12 mouse cellular contexts compared by ENCODE assay signal in genomic region chr4:134065431-134066004, GRCm38 (mm10). TPM values are rescaled to one million over a fixed set of nuclear protein-coding genes. Genes with fewer than 3 reads are reported as not detected.
DNase-seq lines count a peak whose midpoint lies in the region; ATAC-seq and TF ChIP-seq lines count a peak whose summit lies in the region.
"Had no signal": no experiment of that assay in that cellular context is flagged by ENCODE, and none has a peak within 500 bp of the region (broad histone marks: within the 10 kb centered on the region; RNA-seq: fewer than 3 reads in every experiment).

No protein-coding gene starts in this region.

- H3K4me2 ChIP-seq in embryonic facial prominence, embryonic 13.5 days: peak overlapping the region; percentile 39
- H3K4me2 ChIP-seq: liver, embryonic 11.5 days had no signal

- no peaks in the 10 kb centered on the region for H3K9me3 ChIP-seq in E14TG2a.4 (ENCODE audit: low read length)
- no peaks in the 10 kb centered on the region for H3K9me3 ChIP-seq in embryonic facial prominence, embryonic 13.5 days

- peak overlapping the region; percentile 72 for H3K4me3 ChIP-seq in E14TG2a.4 (replicated peaks; ENCODE audit: low read length)
- peak overlapping the region; percentile 7; the same call in 1 of the 2 replicates for H3K4me3 ChIP-seq in embryonic facial prominence, embryonic 13.5 days

- H3K4me1 ChIP-seq in E14TG2a.4 (replicated peaks; ENCODE audit: low read depth, low read length): peaks cover 83% of the 10 kb centered on the region
- 0 out of 2 replicates have a peak, but pooled peaks cover 11% of the 10 kb centered on the region for H3K4me1 ChIP-seq in embryonic facial prominence, embryonic 13.5 days

- peak; percentile 29 for DNase-seq in kidney, postnatal 10 days
- DNase-seq in lung, postnatal 10 days: peak; percentile 24
- no peak for DNase-seq in cerebellum, adult 11 months
- DNase-seq in adrenal gland, adult (ENCODE audit: inconsistent age in 2 of 2, low spot score in 1 of 2): no peak
- no peak for DNase-seq in thymus, postnatal 14 days
- no peak for DNase-seq in thymus, postnatal 0 days (ENCODE audit: low spot score)
- DNase-seq: heart, postnatal 4 days; layer of hippocampus, adult 9-11 months had no signal

- H3K36me3 ChIP-seq in E14TG2a.4 (ENCODE audit: insufficient read depth, low read length): no peaks in the 10 kb centered on the region
- H3K36me3 ChIP-seq in embryonic facial prominence, embryonic 13.5 days: no peaks in the 10 kb centered on the region

- H3K9ac ChIP-seq in embryonic facial prominence, embryonic 13.5 days: no peak overlapping the region

- H3K27me3 ChIP-seq in E14TG2a.4 (ENCODE audit: insufficient read depth, low read length): peaks cover 26% of the 10 kb centered on the region
- H3K27me3 ChIP-seq in embryonic facial prominence, embryonic 13.5 days: peaks cover 34% of the 10 kb centered on the region
- H3K27me3 ChIP-seq: CH12.LX had no signal

- no peak for TF ChIP-seq CTCF in E14TG2a.4 (conservative IDR thresholded peaks at IDR 0.05; ENCODE audit: low read length)

- WGBS in embryonic facial prominence, embryonic 13.5 days: 16% methylated on average over 23 of the region's 23 CpGs

- ATAC-seq in embryonic facial prominence, embryonic 13.5 days (ENCODE audit: insufficient number of reproducible peaks, insufficient read depth, low FRiP score, low TSS enrichment, low read depth): no peak

- H3K27ac ChIP-seq in embryonic facial prominence, embryonic 13.5 days: no peak overlapping the region

RNA-seq across cellular contexts. Expression of gene Crybg2, which starts 4.9 kb away (rescaled TPM):
- 4.7 and 7.8 TPM in 2 replicates for polyA plus RNA-seq in embryonic facial prominence, embryonic 13.5 days (2015; fragmentation: Nextera tagmentation; extraction: Ambion mirVana)
- polyA plus RNA-seq in thymus, postnatal 0 days (2015; fragmentation: Nextera tagmentation; extraction: Ambion mirVana): 6.1 and 6.4 TPM in 2 replicates

RNA-seq across cellular contexts. Expression of gene Zfp683, which starts 11.9 kb away (rescaled TPM):
- not detected in 2 replicates for polyA plus RNA-seq in embryonic facial prominence, embryonic 13.5 days (2015; fragmentation: Nextera tagmentation; extraction: Ambion mirVana)
- polyA plus RNA-seq in thymus, postnatal 0 days (2015; fragmentation: Nextera tagmentation; extraction: Ambion mirVana): 0.57 and 0.60 TPM in 2 replicates
- polyA plus RNA-seq: liver, embryonic 11.5 days had no signal

RNA-seq across cellular contexts. Expression of gene Cd52, which starts 29.4 kb away (rescaled TPM):
- 9.1 and 11.2 TPM in 2 replicates for polyA plus RNA-seq in embryonic facial prominence, embryonic 13.5 days (2015; fragmentation: Nextera tagmentation; extraction: Ambion mirVana)
- polyA plus RNA-seq in thymus, postnatal 0 days (2015; fragmentation: Nextera tagmentation; extraction: Ambion mirVana): 1,124 and 1,206 TPM in 2 replicates

RNA-seq across cellular contexts. Expression of gene Ubxn11, which starts 36.9 kb away (rescaled TPM):
- polyA plus RNA-seq in embryonic facial prominence, embryonic 13.5 days (2015; fragmentation: Nextera tagmentation; extraction: Ambion mirVana): 11.6 and 11.9 TPM in 2 replicates
- 15.1 and 15.2 TPM in 2 replicates for polyA plus RNA-seq in thymus, postnatal 0 days (2015; fragmentation: Nextera tagmentation; extraction: Ambion mirVana)

RNA-seq across cellular contexts. Expression of gene Lin28a, which starts 46.9 kb away (rescaled TPM):
- not detected in 2 replicates for polyA plus RNA-seq in embryonic facial prominence, embryonic 13.5 days (2015; fragmentation: Nextera tagmentation; extraction: Ambion mirVana)
- 0.04 and 0.13 TPM in 2 replicates for polyA plus RNA-seq in thymus, postnatal 0 days (2015; fragmentation: Nextera tagmentation; extraction: Ambion mirVana)

Comparison
In these comparisons a context has a peak if more than half of its experiments do, and no peak if none do; other contexts are left out.
1. DNase-seq: peak in kidney, postnatal 10 days (single experiment) and lung, postnatal 10 days (single experiment); none in cerebellum, adult 11 months (single experiment), adrenal gland, adult (0 of 2), thymus, postnatal 14 days (single experiment) and thymus, postnatal 0 days (single experiment).
2. RNA of gene Cd52, which starts 29.4 kb away (polyA plus RNA-seq): 1,124 to 1,206 TPM in thymus, postnatal 0 days; 9.1 to 11.2 TPM in embryonic facial prominence, embryonic 13.5 days; every median in the first group is over 10 times any median in the second.